Mouse (Mus musculus) thymus, postnatal 10 days (tissue): Measurements from ENCODE around the gene Slc43a3.

ENCODE experiments used
- DNase-seq, 2 experiments: peaks; one replicate each; pipeline ENCODE4 v3.0.0; 2021; ENCODE audit warnings: low spot score in 2 of 2

The Slc43a3 gene

DNA sequence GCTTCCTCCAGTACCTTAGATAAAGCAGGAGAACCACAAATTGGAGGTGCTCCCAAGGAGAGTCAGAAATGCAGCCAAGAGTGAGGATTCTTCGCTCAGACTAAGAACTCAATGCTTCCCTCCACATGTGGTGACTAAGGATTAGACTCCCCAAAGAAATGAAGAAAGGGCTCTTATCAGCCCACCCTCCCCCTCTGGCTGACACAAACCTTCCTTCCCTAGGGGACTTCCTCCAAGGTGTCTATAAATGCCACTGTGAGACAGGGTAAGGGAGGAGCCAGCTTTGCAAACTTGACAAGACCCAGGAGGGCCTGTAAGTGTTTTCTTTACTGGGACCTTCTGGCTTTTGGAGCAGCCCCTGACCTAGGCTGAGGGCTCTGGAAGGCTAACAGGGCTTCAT lies 43.8 kb downstream of the Slc43a3 start, which contains the start of gene Prg2:
Gene Prg2, plus strand, starts transcription at position 274 of the 400 bp plus-strand sequence.
- DNase-seq: no peak

DNA sequence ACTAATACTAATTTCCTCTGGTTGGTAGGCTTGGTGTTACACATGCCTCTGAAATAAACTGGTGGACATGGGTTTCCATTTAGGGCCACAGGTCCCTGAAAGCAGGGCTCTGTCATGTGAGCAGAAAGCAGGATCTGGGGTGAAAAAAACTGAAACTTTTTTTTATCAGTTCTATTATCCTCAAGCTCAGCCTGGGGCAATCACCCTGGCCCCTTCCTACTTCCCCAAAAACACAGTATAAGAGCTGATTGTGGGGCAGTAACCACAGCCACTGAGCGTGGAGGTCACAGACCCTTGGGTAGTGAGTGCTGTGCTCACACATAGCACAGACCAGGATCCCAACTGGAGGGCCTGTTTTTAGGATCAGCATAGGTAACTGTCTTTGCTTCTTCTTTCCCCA lies 51.6 kb downstream of the Slc43a3 start, which contains the start of gene Prg3:
Gene Prg3, plus strand, starts transcription at position 286 of the 400 bp plus-strand sequence.
- no peak for DNase-seq

DNA sequence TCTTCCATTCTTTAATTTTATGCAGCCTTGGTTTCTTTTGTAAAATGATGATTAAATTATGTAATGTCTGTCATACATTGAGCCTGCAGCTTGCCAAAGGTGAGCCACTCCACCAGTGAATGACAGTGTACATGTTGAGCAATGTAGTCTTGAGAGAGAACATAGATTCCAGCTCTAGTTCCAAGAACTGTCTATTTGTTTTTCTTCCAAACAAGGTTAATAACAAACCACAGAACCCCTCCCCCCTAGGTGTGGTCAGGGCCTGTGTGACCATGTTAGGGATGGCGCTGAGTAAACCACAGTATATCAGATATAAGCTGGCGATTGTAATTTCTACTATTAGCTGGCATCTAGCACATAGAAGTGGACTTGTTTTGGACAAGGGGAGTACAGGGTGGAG lies 60.0 kb downstream of the Slc43a3 start:
- DNase-seq: no peak

DNA sequence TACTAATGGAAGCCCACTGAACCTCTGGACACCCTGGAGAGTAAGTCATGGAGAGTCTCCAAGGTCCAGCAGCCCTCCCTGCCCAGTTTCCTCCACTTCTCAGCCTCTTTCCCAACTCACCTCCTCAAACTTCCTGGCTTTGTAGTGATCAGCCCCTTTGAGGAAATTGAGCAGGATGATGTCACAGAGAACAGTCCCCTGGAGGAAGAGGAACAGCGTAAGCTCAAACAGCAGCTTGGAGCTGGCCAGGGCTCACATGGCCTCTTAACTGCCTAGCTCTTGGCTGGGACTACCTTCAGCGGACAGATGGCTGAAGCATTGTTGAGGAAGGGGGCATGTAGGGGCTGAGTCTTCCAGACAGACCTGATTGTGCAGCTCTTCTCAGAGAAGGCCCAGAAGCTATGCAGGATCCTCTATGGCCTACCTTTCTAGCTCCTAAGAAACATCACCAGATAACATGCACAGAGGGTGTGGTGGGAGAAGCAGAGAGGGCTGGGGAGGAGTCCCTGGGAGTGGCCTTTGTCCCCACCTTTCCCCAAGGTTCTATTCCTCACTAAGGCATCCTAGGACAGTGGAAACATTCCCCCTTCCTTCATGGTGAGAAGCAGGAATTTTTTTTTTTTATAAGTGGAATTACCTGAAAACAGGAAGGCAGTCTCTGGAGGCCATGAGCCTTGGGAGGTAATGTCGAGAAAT lies 63.3 kb downstream of the Slc43a3 start:
- DNase-seq: no peak

DNA sequence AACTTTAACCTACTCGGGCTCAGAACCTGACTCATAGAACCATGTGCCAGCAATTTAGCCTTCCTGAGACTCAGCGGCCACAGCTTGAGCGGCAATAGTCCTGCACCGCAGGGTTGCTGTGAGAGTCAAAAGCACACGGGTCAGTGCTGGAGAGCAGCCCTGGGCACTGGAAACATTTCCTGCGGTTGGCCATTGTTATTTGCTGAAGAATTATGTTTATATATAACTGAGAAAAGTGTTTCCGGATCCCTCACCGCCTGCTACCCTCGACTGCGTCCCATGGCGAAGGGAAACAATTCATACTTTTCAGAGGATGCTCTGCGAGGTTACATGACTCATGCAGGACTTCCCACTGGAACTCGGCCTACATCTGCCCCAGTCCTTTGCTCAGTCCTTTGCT lies 65.1 kb downstream of the Slc43a3 start:
- no peak for DNase-seq

DNA sequence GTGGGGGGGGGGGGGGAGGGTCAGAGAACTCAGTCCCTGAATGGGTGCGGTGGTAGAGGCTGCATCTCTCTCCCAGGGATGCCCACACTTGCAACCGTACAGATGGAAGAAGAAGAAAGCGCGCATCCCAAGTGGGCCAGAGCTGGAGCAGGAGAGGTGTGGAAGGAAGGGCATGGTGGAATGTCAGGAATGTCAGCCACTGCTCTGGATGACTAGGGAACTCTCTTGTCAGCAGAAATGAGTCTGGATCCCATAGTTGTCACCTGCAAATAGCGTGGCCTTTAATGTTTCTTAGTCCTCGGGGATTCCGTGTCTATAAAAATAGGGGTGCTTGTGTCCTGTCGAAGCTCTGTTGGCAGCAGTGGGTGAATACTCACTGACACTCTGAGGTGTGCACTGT lies 66.2 kb downstream of the Slc43a3 start:
- no peak for DNase-seq

DNA sequence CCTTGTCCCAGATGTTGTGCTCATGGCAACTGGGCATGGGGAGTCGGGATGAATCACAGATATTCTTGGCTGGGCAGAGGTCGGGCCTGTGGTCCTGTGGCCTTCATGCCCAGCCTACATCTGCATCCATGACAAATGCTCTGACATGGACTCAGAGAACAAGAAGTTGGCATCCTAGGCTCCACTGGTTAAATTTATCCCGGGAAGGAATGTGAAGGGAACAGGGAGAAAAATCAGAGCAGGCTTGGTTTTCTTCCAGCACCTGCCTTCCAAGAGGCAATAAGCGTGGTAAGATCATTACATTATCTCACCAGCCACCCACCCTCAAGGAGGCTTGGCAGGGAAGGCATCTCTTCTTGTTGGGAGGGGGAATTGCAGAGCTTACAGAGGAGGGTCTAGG lies 68.0 kb downstream of the Slc43a3 start:
- no peak for DNase-seq

DNA sequence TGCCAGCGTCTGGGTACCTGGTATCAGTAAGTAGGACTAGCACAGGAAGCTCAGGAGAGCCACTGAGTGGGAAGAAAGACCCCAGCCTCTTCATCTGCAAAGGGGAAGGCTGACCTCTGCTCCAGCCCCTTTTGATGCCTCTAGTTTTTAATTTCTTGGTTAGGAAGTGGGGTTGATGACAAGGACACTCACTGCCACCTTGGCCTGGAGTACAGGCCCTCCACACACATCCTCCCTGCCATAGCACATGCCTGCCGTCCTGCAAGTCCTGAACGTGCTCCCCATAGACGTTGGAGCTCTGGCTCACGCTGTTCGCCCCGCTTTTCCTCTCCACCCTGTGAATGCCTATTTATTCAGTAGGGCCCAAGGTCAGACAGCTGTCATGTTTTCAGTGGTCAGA lies 70.2 kb downstream of the Slc43a3 start:
- DNase-seq: no peak

DNA sequence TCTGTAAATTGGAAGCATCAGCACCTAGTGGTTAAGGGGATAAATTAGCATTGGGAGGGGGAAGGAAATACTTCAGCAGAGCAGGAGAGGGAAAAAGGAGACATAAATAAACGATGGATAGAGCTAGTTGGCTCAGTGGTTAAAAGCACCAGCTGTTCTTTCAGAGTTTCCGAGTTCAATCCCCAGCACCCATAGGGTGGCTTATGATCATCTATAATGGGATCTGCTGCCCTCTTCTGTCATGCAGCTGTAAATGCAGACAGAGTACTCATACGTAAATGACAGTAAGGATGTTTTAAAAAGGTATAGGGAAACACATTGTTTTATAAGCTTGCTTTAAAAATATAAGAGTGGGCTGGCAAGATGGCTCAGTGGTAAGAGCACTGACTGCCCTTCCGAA lies 71.3 kb downstream of the Slc43a3 start:
- DNase-seq: peak in 1 of 2 experiments; percentile 32
